Mouse (Mus musculus) stomach, embryonic 14.5 days (tissue): ENCODE data around the gene Adam1a. TPM values are rescaled to one million over a fixed set of nuclear protein-coding genes. Genes with fewer than 3 reads are reported as not detected.

Source experiments
- ATAC-seq: fragments of 200-750 bp; cut with Nextera tagmentation; 2 replicates; pipeline ENCODE4 v1.8.0; 2017; ENCODE audit warnings: low read depth, moderate TSS enrichment; ENCODE audit not compliant: insufficient number of reproducible peaks, insufficient read depth, low FRiP score
- H3K27ac ChIP-seq: fragments of 300-500 bp; sonication (generic); 2 replicates; pipeline ENCODE4 v1.5.1; 2014; ENCODE audit warnings: mild to moderate bottlenecking, low read length, moderate library complexity, mixed read lengths
- H3K27me3 ChIP-seq: fragments of 300-500 bp; sonication (generic); 2 replicates; pipeline ENCODE4 v1.6.1; 2014; ENCODE audit warnings: low read length, control low read depth, mixed read lengths; ENCODE audit not compliant: control insufficient read depth, insufficient read depth
- H3K36me3 ChIP-seq: fragments of 300-500 bp; sonication (generic); 2 replicates; pipeline ENCODE4 v1.6.1; 2014; ENCODE audit warnings: mild to moderate bottlenecking, control low read depth, low read length, moderate library complexity, mixed read lengths; ENCODE audit not compliant: control insufficient read depth, insufficient read depth
- H3K4me1 ChIP-seq: fragments of 300-500 bp; sonication (generic); 2 replicates; pipeline ENCODE4 v1.6.1; 2014; ENCODE audit warnings: low read length, control low read depth, mixed read lengths; ENCODE audit not compliant: control insufficient read depth, insufficient read depth
- H3K4me2 ChIP-seq: fragments of 300-500 bp; sonication (generic); replicated peaks from 2 replicates; pipeline ENCODE4 v1.6.1; 2014; ENCODE audit warnings: low read depth, low read length, control low read depth
- H3K4me3 ChIP-seq: fragments of 300-500 bp; sonication (generic); 2 replicates; pipeline ENCODE4 v1.5.1; 2014; ENCODE audit warnings: low read depth, low read length, control low read depth
- H3K9ac ChIP-seq: fragments of 300-500 bp; sonication (generic); replicated peaks from 2 replicates; pipeline ENCODE4 v1.6.1; 2014; ENCODE audit warnings: low read depth, mild to moderate bottlenecking, control low read depth, low read length, moderate library complexity, mixed read lengths
- H3K9me3 ChIP-seq: fragments of 300-500 bp; sonication (generic); 2 replicates; pipeline ENCODE4 v1.6.1; 2016; ENCODE audit warnings: low read depth, low read length, control low read depth; ENCODE audit not compliant: control insufficient read depth
- WGBS: fragments of 180-500 bp; shearing (Covaris S2); extraction: QIAGEN DNeasy Blood & Tissue Kit; methylation state at CpG from one replicate; pipeline ENCODE4 v1.1.7; 2014; 5-methylcytosine and 5-hydroxymethylcytosine counted together
- polyA plus RNA-seq: library from polyadenylated mRNA; unstranded; fragments of >200 nt; fragmentation: Nextera tagmentation; extraction: Ambion mirVana; gene quantifications from 2 replicates; pipeline ENCODE4 v1.2.1, GENCODE M21; 2014

Adam1a gene
- polyA plus RNA-seq, 1 experiment from 2014 or later, result 2.2 TPM

GRCm38 (mm10) chr5:121586400-121587039 is 41.2 kb upstream of the Adam1a start:
- Histone ChIP-seq H3K4me3 (no peak overlapping the region), H3K27me3 (no peaks in the 10 kb centered on the region), H3K9me3 (no peaks in the 10 kb centered on the region), H3K9ac (no peak overlapping the region), H3K4me2 (0 out of 2 replicates have a peak overlapping the region, but pooled peaks have one; percentile 1), H3K27ac (peak overlapping the region; percentile 39; the same call in 1 of the 2 replicates), H3K4me1 (peaks cover 15% of the 10 kb centered on the region; the same call in 1 of the 2 replicates), H3K36me3 (no peaks in the 10 kb centered on the region)
- ATAC-seq, result no peak
- WGBS, result 48% methylated on average over 6 of the region's 6 CpGs

- Histone ChIP-seq H3K4me3 (no peak overlapping the region), H3K27ac (no peak overlapping the region), H3K4me2 (no peak overlapping the region), H3K9me3 (no peaks in the 10 kb centered on the region), H3K4me1 (peaks cover 15% of the 10 kb centered on the region; the same call in 1 of the 2 replicates), H3K9ac (no peak overlapping the region), H3K36me3 (no peaks in the 10 kb centered on the region), H3K27me3 (no peaks in the 10 kb centered on the region)
- WGBS, result 86% methylated on average over 5 of the region's 5 CpGs
- no peak for ATAC-seq
These were observed 40.4 kb upstream of the Adam1a start for GRCm38 (mm10) chr5:121585699-121586098.

GRCm38 (mm10) chr5:121585005-121585404 is 39.7 kb upstream of the Adam1a start:
- H3K36me3 ChIP-seq, result peaks cover 5% of the 10 kb centered on the region; the same call in 1 of the 2 replicates
- no peaks in the 10 kb centered on the region for H3K9me3 ChIP-seq
- ATAC-seq, result no peak
- H3K4me3 ChIP-seq, result no peak overlapping the region
- H3K4me2 ChIP-seq, result no peak overlapping the region
- 95% methylated on average over 10 of the region's 10 CpGs for WGBS
- no peaks in the 10 kb centered on the region for H3K27me3 ChIP-seq
- H3K4me1 ChIP-seq, result peaks cover 15% of the 10 kb centered on the region; the same call in 1 of the 2 replicates
- H3K9ac ChIP-seq, result no peak overlapping the region
- H3K27ac ChIP-seq, result no peak overlapping the region

- H3K4me1 ChIP-seq, result peaks cover 15% of the 10 kb centered on the region; the same call in 1 of the 2 replicates
- peak overlapping the region; percentile 4; the same call in 1 of the 2 replicates for H3K27ac ChIP-seq
- peak; percentile 84 for ATAC-seq
- H3K9me3 ChIP-seq, result no peaks in the 10 kb centered on the region
- H3K36me3 ChIP-seq, result peaks cover 14% of the 10 kb centered on the region
- no peak overlapping the region for H3K9ac ChIP-seq
- WGBS, result 53% methylated on average over 12 of the region's 12 CpGs
- no peak overlapping the region for H3K4me3 ChIP-seq
- no peak overlapping the region for H3K4me2 ChIP-seq
- no peaks in the 10 kb centered on the region for H3K27me3 ChIP-seq
These were observed 38.7 kb upstream of the Adam1a start for GRCm38 (mm10) chr5:121583765-121584501.

GRCm38 (mm10) chr5:121581945-121582344 is 36.7 kb upstream of the Adam1a start:
- no peak for ATAC-seq
- Histone ChIP-seq H3K27ac (no peak overlapping the region), H3K9me3 (no peaks in the 10 kb centered on the region), H3K36me3 (peaks cover 19% of the 10 kb centered on the region), H3K4me3 (no peak overlapping the region), H3K27me3 (no peaks in the 10 kb centered on the region), H3K4me2 (no peak overlapping the region), H3K9ac (no peak overlapping the region; the same call in 1 of the 2 replicates), H3K4me1 (peaks cover 15% of the 10 kb centered on the region; the same call in 1 of the 2 replicates)
- 89% methylated on average over 8 of the region's 8 CpGs for WGBS

GRCm38 (mm10) chr5:121576927-121577488 is 31.7 kb upstream of the Adam1a start:
- Histone ChIP-seq H3K4me3 (no peak overlapping the region), H3K27ac (no peak overlapping the region), H3K9me3 (no peaks in the 10 kb centered on the region), H3K4me1 (no peaks in the 10 kb centered on the region), H3K27me3 (no peaks in the 10 kb centered on the region), H3K4me2 (no peak overlapping the region), H3K9ac (no peak overlapping the region), H3K36me3 (peaks cover 34% of the 10 kb centered on the region)
- ATAC-seq, result no peak
- WGBS, result 84% methylated on average over 11 of the region's 11 CpGs

GRCm38 (mm10) chr5:121575867-121576266 is 30.6 kb upstream of the Adam1a start:
- H3K9ac ChIP-seq, result no peak overlapping the region

GRCm38 (mm10) chr5:121574145-121574544 is 28.9 kb upstream of the Adam1a start:
- 91% methylated on average over 13 of the region's 13 CpGs for WGBS
- no peaks in the 10 kb centered on the region for H3K4me1 ChIP-seq
- no peaks in the 10 kb centered on the region for H3K27me3 ChIP-seq
- H3K4me2 ChIP-seq, result no peak overlapping the region
- ATAC-seq, result no peak
- H3K4me3 ChIP-seq, result no peak overlapping the region
- peaks cover 25% of the 10 kb centered on the region for H3K36me3 ChIP-seq
- no peak overlapping the region for H3K27ac ChIP-seq
- H3K9ac ChIP-seq, result no peak overlapping the region
- H3K9me3 ChIP-seq, result no peaks in the 10 kb centered on the region

More at GRCm38 (mm10) chr5:121575867-121576266, 30.6 kb upstream of the Adam1a start:
- Histone ChIP-seq H3K4me1 (no peaks in the 10 kb centered on the region), H3K4me3 (no peak overlapping the region), H3K27me3 (no peaks in the 10 kb centered on the region), H3K27ac (no peak overlapping the region), H3K36me3 (peaks cover 37% of the 10 kb centered on the region), H3K9me3 (no peaks in the 10 kb centered on the region), H3K4me2 (no peak overlapping the region)
- ATAC-seq, result no peak
- 97% methylated on average over 11 of the region's 11 CpGs for WGBS
